Mouse (Mus musculus) kidney, adult 2 months (tissue): ENCODE measurements around the gene Klhl36. TPM values are rescaled to one million over a fixed set of nuclear protein-coding genes. Genes with fewer than 3 reads are reported as not detected.
A peak's percentile ranks its signal among the peaks of the same experiment; 100 is the strongest.

Experiments used
- DNase-seq: peaks from one replicate; pipeline ENCODE4 v3.0.0; 2021
- H3K27ac ChIP-seq: fragments of 200-500 bp; 2 replicates; pipeline ENCODE4 v1.5.1; 2012; ENCODE audit warnings: low read depth, low read length, control low read depth, inconsistent platforms; ENCODE audit not compliant: insufficient read depth
- H3K27me3 ChIP-seq: fragments of 200-500 bp; replicated peaks from 2 replicates; pipeline ENCODE4 v1.6.1; 2012; ENCODE audit warnings: mild to moderate bottlenecking, moderate library complexity, low read length, inconsistent platforms; ENCODE audit not compliant: control insufficient read depth, insufficient read depth
- H3K36me3 ChIP-seq: fragments of 200-500 bp; 2 replicates; pipeline ENCODE4 v1.6.1; 2012; ENCODE audit warnings: mild to moderate bottlenecking, moderate library complexity, low read length, inconsistent platforms; ENCODE audit not compliant: control insufficient read depth, insufficient read depth
- H3K4me1 ChIP-seq: fragments of 200-500 bp; 2 replicates; pipeline ENCODE4 v1.6.1; 2011; ENCODE audit warnings: low read length; ENCODE audit not compliant: control insufficient read depth, insufficient read depth
- H3K4me3 ChIP-seq: fragments of 200-500 bp; 2 replicates; pipeline ENCODE4 v1.5.1; 2011; ENCODE audit warnings: mild to moderate bottlenecking, low read depth, low read length, control low read depth; ENCODE audit not compliant: insufficient read depth
- CTCF ChIP-seq: fragments of 200-500 bp; conservative IDR thresholded peaks from 2 replicates; pipeline ENCODE4 v1.5.1; 2011; ENCODE audit warnings: low read depth, mild to moderate bottlenecking, control low read depth, low read length, moderate library complexity, mixed read lengths; ENCODE audit not compliant: insufficient read depth, insufficient read length
- POLR2A ChIP-seq: fragments of 200-500 bp; IDR thresholded peaks from one replicate; pipeline ENCODE4 v1.6.1; 2011; ENCODE audit warnings: low read depth, low read length, control low read depth
- WGBS: fragments of 180-500 bp; shearing (Covaris S2); methylation state at CpG from one replicate; pipeline ENCODE4 v1.1.7; 2018; 5-methylcytosine and 5-hydroxymethylcytosine counted together
- polyA plus RNA-seq: library from polyadenylated mRNA; depleted of rRNA; stranded (reverse); fragments of >200 nt; gene quantifications from 2 replicates; pipeline ENCODE4 v1.2.3, GENCODE M21; 2012; rRNA removed

Gene Klhl36
- 37.7 and 52.4 TPM in 2 replicates for polyA plus RNA-seq

GRCm38 (mm10) chr8:119861706-119862389, at the start of gene Klhl36:
Klhl36 (plus strand) TSS chr8:119862266.
- H3K27ac ChIP-seq, result peak within 1 kb of the TSS; percentile 41; the same call in 1 of the 2 replicates
- peak; percentile 99 for DNase-seq
- peak within 1 kb of the TSS; percentile 95 for H3K4me3 ChIP-seq
- TF ChIP-seq POLR2A (peak; percentile 51), CTCF (no peak)
- under 1% methylated on average over 34 of the region's 35 CpGs for WGBS
- no peaks in the 10 kb centered on the region for H3K36me3 ChIP-seq
- H3K4me1 ChIP-seq, result peaks cover 4% of the 10 kb centered on the region; the same call in 1 of the 2 replicates
- H3K27me3 ChIP-seq, result no peaks in the 10 kb centered on the region

GRCm38 (mm10) chr8:119812650-119813431, 49.2 kb upstream of the Klhl36 start:
- peaks cover 20% of the 10 kb centered on the region for H3K4me1 ChIP-seq
- TF ChIP-seq CTCF (no peak), POLR2A (no peak)
- no peaks in the 10 kb centered on the region for H3K36me3 ChIP-seq
- DNase-seq, result peak; percentile 61
- WGBS, result 48% methylated on average over 12 of the region's 12 CpGs
- H3K27me3 ChIP-seq, result no peaks in the 10 kb centered on the region
- H3K4me3 ChIP-seq, result no peak overlapping the region
- H3K27ac ChIP-seq, result no peak overlapping the region

- Histone ChIP-seq H3K27ac (no peak overlapping the region), H3K4me1 (peaks cover 23% of the 10 kb centered on the region)
- 90% methylated on average over 6 of the region's 6 CpGs for WGBS
Observed at GRCm38 (mm10) chr8:119816219-119816618, 45.8 kb upstream of the Klhl36 start.

GRCm38 (mm10) chr8:119817446-119817845, 44.6 kb upstream of the Klhl36 start:
- Histone ChIP-seq H3K27ac (no peak overlapping the region), H3K27me3 (no peaks in the 10 kb centered on the region), H3K4me1 (peaks cover 12% of the 10 kb centered on the region), H3K36me3 (no peaks in the 10 kb centered on the region), H3K4me3 (no peak overlapping the region)
- no peak for DNase-seq
- 49% methylated on average over 12 of the region's 12 CpGs for WGBS
- TF ChIP-seq POLR2A (no peak), CTCF (no peak)

More at GRCm38 (mm10) chr8:119816219-119816618, 45.8 kb upstream of the Klhl36 start:
- Histone ChIP-seq H3K4me3 (no peak overlapping the region), H3K36me3 (no peaks in the 10 kb centered on the region), H3K27me3 (no peaks in the 10 kb centered on the region)
- TF ChIP-seq CTCF (no peak), POLR2A (no peak)
- no peak for DNase-seq

GRCm38 (mm10) chr8:119819316-119819715, 42.8 kb upstream of the Klhl36 start:
- Histone ChIP-seq H3K4me3 (no peak overlapping the region), H3K4me1 (peaks cover 9% of the 10 kb centered on the region; the same call in 1 of the 2 replicates), H3K27ac (peak overlapping the region; percentile 26), H3K27me3 (no peaks in the 10 kb centered on the region), H3K36me3 (no peaks in the 10 kb centered on the region)
- DNase-seq, result peak; percentile 86
- no peak for TF ChIP-seq CTCF
- TF ChIP-seq POLR2A, result no peak
- 49% methylated on average over 7 of the region's 7 CpGs for WGBS

GRCm38 (mm10) chr8:119819976-119820375, 42.1 kb upstream of the Klhl36 start:
- DNase-seq, result no peak
- WGBS, result 83% methylated on average over 8 of the region's 8 CpGs
- no peaks in the 10 kb centered on the region for H3K36me3 ChIP-seq
- H3K27me3 ChIP-seq, result no peaks in the 10 kb centered on the region
- H3K27ac ChIP-seq, result peak overlapping the region; percentile 26
- H3K4me1 ChIP-seq, result peaks cover 13% of the 10 kb centered on the region
- H3K4me3 ChIP-seq, result no peak overlapping the region
- no peak for TF ChIP-seq CTCF

GRCm38 (mm10) chr8:119821691-119822090, 40.4 kb upstream of the Klhl36 start:
- no peaks in the 10 kb centered on the region for H3K36me3 ChIP-seq
- 86% methylated on average over 6 of the region's 6 CpGs for WGBS
- peaks cover 25% of the 10 kb centered on the region for H3K4me1 ChIP-seq
- no peaks in the 10 kb centered on the region for H3K27me3 ChIP-seq
- peak; percentile 80 for DNase-seq
- H3K27ac ChIP-seq, result no peak overlapping the region
- TF ChIP-seq POLR2A (no peak), CTCF (no peak)
- H3K4me3 ChIP-seq, result no peak overlapping the region
